Mouse (Mus musculus): ENCODE data around the gene Ccdc28a.

The Ccdc28a gene

DNA sequence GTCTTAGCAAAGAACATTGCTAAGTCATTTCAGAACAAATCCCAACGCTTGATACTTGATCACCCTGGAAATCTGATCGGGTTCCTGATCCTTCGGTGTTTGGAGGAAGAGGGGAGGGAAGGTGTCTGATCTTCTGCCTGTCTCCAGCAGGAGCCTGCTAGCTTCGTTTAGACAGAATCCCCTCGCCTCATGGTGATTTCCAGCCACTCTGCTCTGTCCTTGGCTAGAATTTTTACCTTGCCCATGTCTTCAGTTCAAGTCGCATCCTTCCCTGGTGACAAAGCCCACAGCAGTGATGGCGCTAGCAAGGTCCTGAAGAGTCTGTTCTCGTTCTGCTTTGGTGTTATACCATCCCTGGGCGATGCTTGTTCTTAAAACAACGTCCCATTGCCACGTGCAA lies 40.6 kb downstream of the Ccdc28a start:
- DNase-seq: no peak

DNA sequence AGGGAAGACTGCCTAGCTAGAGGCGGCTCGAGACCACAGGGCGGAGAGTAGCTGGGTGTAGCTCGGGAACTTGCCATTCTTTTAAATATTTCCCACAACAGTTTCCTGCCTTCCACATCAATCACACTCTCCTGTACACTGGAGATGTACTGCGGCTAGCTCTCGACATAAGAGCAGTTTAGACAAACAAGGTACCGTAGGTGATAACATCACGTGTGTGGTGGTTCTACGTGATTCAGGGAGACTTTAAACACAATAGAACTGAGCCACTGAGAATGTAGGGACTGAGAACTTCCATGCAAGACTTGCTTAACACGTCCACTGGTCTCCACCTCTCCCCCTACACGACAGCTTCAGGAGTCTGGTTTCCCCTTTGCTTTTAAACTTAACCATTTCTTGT lies 41.6 kb downstream of the Ccdc28a start:
- no peak for DNase-seq

- no peak for DNase-seq
These were observed 43.1 kb downstream of the Ccdc28a start for GRCm38 (mm10) chr10:18191706-18192105.

DNA sequence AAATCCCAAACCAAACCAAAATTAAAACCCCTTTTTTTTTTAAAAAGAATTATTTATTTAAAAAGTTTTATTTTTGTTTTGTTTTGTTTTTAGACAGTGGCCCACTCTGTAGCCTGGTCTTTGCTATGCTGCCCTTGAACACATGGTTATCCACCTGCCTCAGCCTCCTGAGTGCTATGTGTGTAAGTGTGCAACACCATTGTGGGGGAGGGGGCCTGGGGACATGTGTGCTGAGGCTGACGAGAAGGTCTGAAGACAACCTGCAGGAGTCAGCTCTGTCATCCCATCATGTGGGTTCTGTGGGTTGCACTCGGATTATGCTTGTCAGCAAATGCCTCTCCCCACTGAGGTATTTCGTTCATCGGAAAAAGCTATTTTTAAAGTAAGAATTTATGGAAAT lies 45.3 kb downstream of the Ccdc28a start:
- DNase-seq: no peak

- no peak for DNase-seq
These were observed 46.2 kb downstream of the Ccdc28a start for GRCm38 (mm10) chr10:18188564-18188963.

- no peak for DNase-seq
These were observed 52.6 kb downstream of the Ccdc28a start for GRCm38 (mm10) chr10:18182246-18182645.

DNA sequence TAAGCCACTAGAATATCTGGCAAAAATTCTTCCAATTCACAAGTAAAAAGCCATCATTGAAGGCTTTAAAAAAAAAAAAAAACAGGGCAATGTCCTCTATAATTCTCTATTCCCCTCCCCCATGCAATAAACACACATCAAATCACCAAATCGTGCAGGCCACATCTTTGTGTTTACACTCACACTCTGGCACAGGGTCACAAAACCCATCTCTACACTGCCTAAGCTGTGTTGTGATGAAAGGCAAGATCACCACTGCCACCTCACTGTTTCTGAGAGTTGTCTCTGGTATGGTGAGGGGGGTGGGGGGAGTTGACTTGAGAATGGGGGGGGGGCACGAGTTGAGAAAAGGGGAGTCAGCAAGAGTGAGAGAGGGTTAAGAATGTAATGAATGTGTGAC lies 57.5 kb downstream of the Ccdc28a start:
- DNase-seq: no peak

GRCm38 (mm10) chr10:18176722-18177121 lies 58.1 kb downstream of the Ccdc28a start:
- no peak for DNase-seq

DNA sequence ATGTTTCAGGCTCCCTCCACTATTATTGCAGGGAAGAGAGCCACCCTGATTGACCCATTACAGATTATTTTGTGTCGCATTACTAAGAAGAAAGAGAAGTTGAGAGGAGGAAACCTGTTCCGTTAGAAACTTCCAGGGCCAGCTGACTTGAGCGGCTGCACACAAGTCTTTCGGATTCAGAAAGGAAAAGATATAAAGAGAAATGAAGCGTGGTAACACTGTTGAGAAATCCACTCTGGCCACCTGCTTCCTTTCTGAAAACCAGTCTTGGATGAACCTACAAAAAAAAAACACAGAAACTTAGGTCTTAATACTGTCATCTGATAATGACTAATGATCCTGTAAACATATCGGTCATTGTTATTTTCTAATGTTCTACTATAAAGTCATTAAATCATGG lies 59.7 kb downstream of the Ccdc28a start:
- DNase-seq: no peak
